Mouse (Mus musculus): ENCODE data around the gene Llph.
"Not testable (repeated sequence)": the region's sequence is repeated elsewhere in the genome, so short reads cannot be mapped to it uniquely, and the experiment has no call there.

The Llph gene

DNA sequence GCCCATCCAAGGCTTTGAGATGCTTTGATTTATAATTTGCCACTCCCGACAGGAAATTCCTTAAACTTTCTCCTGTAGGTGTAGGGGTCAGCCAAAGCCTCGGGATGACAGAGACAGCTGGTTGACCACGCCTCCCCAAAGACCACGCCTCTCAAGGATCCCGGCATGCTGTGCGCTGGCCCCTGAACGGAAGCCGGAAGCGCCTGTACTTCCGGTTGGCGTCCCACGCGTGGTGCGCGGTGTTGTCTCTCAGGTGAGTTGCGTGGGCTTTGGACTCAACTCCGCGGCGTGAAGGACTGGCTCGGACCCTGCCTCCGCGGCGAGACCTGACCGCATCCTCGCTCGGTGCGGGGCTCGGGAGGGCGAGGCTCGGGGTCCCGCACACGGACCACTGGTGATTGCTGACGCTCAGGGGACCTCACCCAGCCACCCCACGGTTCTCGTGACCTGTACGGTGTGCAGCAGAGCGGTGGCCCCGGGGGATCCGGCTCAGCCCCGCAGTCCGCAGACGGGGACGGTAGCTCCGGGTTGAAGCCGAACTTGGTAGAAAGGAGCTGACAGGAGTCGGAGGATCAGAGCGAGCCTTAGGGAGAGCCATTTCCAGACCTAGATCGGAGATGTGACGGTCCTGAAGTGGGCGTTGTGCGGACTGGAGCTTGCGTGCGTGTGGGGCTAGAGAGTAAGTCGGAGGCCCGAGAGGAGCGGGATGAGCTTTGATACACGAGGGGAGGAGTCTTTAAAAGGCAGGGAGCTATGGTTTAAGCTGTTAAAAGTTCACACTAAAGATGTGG lies at the start of gene Llph:
Llph (plus strand) TSS at position 200 of the 791 bp plus-strand sequence.
- peak; percentile 63 to 80 for DNase-seq (ENCODE audit: low spot score in 2 of 2)

- no peak for DNase-seq (ENCODE audit: low spot score in 2 of 2)
Measured at GRCm38 (mm10) chr10:120182887-120183286, 44.0 kb upstream of the Llph start.

GRCm38 (mm10) chr10:120183342-120183741 lies 43.5 kb upstream of the Llph start:
- DNase-seq (ENCODE audit: low spot score in 2 of 2), result no peak

DNA sequence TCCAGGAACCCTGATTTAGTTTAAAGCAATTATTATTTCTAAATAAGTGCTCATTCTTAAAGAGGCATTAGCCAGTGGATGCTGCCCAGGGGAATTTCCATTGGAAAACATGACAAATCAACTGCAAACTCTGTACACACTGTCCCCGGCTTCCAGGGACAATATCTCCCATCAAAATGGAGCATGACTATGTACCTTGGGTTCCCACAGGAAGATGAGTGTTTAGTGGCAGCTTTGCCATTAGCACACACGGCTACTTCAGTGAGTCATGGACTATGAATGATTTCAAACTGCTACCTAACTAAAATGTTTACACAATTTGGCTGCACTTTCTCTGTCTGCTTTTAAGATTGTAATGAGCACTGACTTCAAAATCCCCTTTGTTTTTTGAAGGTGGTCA lies 38.4 kb upstream of the Llph start:
- DNase-seq (ENCODE audit: low spot score in 2 of 2), result no peak

DNA sequence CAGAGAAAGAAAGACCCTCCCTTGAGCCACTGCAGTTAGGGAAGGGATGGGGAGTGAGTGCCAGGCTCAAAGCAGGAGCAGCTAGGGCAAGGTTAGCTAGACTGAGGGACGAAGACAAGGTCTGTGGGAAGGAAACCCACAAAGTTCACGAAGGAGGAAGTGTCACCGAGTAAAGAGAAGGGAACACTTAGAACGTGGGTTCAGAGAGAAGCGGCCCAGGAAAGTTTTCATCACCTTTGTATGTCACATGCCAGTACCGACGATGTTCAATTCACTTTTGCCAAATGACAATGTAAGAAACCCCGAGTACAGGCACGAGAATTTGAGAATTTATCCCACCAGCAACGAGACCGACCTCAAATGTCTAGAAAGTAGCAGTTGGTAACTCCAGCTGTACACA lies 37.6 kb upstream of the Llph start:
- DNase-seq (ENCODE audit: low spot score in 2 of 2), result no peak

- no peak for DNase-seq (ENCODE audit: low spot score in 2 of 2)
Measured at GRCm38 (mm10) chr10:120189782-120190181, 37.1 kb upstream of the Llph start.

- DNase-seq (ENCODE audit: low spot score in 2 of 2), result no peak
Measured at GRCm38 (mm10) chr10:120191165-120191564, 35.7 kb upstream of the Llph start.

DNA sequence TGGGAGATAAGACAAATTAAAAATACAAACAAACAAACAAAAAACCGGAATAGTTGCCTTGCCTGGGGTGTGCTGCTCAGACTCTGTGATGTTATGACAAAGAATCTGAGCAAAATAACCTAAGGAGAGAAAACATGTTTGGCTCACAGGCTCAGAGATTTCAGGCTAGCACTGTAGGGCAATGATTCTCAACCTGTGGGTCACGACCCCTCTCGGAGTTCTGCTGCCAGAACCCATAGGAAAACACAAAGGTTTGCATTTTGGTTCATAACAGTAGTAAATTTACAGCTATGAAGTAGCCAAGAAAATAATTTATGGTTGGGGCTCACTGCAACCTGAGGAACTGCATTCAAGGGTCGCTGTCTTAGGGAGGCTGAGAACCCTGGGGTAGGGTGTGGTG lies 34.6 kb upstream of the Llph start:
- DNase-seq (ENCODE audit: low spot score in 2 of 2), result no peak

DNA sequence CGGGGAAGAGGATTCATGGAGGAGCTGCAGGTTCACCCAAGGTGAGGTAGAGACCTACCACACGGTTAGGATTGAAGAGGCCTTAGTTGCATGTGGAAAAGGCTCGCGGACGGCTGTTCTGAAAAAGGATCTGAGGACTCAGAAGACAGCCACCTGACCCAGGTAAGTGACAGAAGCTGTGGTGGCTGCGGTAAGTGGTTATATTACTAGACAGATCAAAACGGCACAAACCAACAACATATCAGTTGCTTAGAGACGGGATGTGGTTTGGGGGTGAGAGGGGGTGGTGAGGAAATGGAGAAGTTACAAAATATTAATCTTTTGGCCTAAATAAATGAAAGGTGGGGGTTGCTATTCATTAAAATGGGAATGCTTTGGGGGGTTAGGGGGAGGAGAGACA lies 33.6 kb upstream of the Llph start:
- no peak for DNase-seq (ENCODE audit: low spot score in 2 of 2)

DNA sequence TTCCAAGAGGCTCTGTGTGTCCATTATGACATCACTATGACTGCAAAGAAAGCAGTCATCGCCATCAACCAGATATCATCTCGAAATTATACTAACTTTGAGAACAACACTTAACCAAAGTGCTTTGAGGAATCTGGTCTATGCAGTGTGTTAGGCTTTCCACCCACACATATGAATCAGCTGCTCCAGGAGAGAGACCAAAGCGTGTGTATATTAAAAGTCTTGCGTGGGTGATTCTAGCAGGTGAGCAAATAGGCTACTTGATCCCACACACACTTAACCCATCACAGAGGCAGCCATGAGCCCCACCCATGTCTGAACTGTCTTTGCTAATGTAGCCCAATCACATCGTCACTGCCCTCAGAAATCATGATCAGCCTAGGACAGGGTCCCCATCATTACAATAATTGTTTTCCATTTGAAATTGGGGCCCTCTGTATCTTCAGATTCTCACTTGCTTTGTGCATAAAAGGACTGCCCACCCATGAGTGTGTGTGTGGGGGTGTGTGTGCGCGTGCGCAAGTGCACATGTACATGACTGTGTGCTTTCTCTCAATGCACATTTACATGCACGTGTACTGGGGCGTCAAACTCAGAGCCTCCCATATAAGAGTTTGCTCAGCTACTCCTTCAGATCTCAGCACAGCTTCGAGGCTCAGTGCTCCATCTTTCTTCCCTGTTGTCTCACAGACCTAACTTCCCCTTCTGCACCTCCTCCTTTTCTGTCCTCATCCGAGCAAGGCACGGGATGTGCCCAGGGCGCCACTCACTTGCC lies 29.6 kb upstream of the Llph start:
- DNase-seq (ENCODE audit: low spot score in 2 of 2), result no peak

DNA sequence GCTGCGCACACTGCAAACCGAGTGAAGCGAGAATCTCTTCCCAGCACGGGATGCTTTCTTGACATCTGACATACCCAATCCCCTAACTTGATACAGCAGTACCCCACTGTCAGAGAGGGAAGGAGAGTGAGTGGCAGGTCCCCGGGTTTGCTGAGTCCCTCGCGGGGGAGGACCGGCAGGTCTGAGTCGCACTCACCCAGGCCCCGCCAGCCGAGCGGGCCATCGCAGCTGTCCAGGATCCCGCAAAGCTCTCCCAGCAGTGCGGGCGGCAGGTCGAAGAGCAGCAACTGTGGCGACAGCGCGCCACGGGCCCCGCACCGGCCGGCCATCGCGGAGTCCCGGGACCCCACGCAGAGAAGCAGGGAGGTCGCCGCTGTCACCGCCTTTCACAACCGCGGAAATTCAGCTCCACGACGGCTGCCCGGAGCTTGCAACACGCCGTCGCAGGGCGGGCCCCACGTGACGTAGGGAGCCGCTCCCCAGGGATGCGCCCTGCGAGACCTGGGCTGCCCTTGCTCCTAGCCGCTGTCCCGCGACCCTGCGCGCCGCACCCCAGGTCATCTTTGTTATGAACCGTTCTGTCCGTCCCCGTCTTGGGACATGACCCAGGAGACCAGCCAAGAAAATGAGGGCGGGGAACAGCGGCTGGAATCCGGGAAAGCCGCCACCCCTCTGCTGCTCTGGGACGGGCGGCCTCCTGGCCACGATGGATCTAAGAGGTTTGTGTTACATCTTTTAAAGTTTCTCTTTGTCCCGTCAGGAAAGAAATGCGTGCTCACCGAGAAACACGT lies 25.5 kb upstream of the Llph start, which contains the start of gene Tmbim4:
Tmbim4 (plus strand) TSS at position 460 of the 791 bp plus-strand sequence.
- peak in 1 of 2 experiments; percentile 20 for DNase-seq (ENCODE audit: low spot score in 2 of 2)

DNA sequence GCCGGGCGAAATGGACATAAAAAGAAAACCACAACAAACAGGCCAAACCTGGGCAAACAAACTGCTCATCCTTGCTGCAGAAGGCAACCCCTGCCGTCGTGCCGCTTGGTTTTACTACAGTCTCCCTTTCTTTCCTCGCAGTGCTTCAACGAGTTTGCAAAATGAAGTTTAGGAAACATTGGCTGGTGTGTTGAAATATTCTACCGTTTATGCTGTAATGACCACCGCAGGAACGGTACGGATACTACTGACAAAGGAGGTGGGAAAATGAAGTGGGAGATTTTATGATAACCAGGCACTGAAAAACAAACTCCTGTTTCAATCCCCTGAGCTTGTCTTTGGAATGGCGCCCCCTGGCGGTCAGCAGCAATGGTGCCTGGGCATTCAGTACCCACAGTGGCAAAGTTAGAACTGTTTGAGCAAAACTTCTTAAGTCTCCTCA lies 24.9 kb upstream of the Llph start, which contains the start of gene Irak3:
Irak3 (minus strand) TSS at position 170 of the 442 bp plus-strand sequence.
- peak in 1 of 2 experiments; percentile 77 for DNase-seq (ENCODE audit: low spot score in 2 of 2)

DNA sequence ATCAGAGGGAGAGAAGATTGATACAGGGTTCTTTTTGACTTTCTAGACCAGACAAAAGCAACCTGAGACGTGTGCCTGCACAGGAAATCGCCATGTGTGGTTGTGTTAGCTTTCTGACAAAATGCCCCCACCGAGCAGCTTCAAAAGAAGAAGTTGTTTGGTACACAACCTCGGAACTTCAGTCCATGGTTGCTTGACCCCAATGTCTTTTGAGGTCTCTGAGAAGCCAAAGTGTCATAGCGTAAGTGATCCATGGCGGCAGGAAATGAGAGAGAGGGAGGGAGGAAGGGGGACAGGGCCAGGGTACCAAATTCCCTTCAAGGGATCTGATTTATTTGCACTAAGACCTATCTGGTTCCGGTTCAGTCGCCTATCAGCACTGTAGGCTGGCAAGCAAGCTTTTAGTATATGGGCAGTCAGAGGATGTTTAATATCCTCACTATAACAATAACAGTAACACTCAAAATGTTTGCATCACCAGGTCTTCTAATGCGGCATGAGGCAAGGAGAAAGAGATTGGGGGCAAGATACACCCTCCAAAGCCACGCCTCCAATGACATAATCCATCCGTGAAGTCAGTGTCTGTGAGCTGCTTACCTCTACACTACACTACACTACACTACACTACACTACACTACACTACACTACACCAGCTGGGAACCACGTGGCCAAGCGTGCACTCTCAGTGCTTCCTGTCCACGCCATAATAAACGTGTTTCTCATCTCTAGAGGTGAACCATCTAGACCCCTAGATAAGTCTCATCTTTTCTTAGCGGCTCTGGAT lies 24.2 kb upstream of the Llph start:
- DNase-seq (ENCODE audit: low spot score in 2 of 2), result no peak

- DNase-seq (ENCODE audit: low spot score in 2 of 2), result no peak
Measured at GRCm38 (mm10) chr10:120204591-120205210, 22.2 kb upstream of the Llph start.

GRCm38 (mm10) chr10:120208015-120208414 lies 18.9 kb upstream of the Llph start:
- DNase-seq (ENCODE audit: low spot score in 2 of 2), result no peak

DNA sequence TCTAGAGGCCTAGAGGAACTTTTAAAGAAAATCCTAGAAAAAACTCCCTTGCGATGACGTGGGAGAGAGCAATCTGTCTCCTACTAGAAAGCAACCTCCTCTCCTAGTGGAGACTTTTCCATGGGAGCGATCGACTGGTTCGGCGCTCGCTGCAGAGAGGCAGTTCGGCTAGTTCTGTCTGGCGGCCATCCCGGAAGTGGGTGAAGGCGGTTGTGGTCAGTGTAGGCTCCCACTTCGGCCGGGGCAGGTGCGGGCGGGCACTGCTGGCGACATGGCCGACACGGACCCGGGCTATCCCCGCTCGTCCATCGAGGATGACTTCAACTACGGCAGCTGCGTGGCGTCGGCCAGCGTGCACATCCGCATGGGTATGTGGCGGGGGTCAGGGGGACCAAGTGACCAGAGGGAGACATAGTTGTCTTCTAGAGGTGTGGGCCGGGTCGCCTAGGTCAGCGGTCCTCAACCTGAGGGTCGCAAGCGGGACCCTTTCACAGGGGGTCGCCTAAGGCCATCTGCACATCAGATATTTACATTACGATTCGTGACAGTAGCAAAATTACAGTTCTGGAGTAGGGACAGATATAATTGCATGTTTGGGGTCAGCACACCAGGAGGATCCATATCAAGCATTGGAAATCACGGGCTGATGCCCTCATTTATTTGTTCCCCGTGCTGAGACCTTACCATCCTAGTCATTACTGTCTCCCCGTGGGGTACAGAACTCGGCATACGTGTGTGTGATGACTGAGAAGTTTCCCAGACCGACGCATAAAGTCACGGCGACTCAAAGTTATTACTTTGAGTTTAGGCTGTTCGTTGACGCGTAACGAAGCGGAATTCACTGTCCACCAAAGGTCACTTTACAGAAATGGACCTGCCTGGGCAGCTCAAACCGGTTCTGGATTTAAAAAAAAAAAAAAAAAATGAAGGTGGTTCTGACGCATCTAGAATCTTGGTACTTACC lies 18.0 kb upstream of the Llph start:
- peak; percentile 80 to 84 for DNase-seq (ENCODE audit: low spot score in 2 of 2)

DNA sequence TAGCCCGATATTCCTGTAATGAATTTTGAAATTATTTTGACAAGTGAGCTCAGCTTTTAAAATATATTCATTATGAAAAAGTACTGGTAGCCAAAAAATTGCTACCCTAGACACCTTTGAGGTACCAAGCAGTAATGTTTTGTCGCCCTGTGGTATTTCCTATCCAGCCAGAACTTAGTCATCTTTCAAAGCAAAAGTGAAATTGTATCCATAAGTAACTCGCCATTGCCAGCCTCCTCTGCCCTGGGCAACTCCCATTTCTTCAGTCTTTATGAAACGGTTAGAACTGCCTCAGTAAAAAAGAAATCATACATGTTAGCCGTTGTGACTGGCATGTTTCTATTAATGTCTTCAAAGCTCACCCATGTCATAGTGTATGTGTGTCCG lies 17.3 kb upstream of the Llph start:
- DNase-seq (ENCODE audit: low spot score in 2 of 2), result no peak

DNA sequence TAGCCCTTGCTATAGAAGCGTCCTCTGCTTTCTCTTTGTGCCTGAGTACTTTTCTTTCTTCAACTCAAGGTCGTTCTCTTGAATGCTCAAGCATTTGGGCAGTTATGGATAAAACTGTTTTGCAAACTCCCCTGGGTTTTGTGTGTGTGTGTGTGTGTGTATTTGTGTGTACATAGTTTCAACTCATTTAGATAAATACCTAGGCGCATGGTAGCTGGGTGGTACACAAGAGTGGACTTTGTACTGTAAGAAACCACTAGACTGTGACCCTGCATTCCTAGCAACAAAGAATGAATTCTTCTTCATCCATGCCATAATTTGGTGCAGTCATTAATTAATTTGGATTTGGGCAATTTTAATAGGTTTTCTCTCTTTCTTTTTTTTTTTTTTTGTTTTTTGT lies 16.8 kb upstream of the Llph start:
- no peak for DNase-seq (ENCODE audit: low spot score in 2 of 2)

GRCm38 (mm10) chr10:120217099-120217498 lies 9.8 kb upstream of the Llph start:
- DNase-seq (ENCODE audit: low spot score in 2 of 2), result not testable (repeated sequence)

DNA sequence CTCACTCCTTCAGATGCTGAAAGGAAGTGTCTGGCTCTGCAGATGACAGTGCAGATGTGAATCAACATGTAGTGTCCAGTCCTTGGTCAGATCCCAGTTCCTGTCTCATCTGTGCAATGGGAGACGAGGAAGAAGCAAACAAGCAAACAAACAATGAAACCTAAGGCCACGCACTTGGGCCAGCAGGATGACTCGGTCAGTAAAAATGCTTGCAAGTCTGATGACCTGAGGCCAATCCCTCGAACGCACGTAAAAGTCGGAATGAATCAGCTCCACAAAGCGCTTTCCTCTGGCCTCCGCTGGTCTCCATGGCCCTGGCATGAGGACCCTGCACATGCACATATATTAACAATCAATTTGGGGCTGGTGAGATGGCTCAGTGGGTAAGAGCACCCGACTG lies 7.9 kb upstream of the Llph start:
- no peak for DNase-seq (ENCODE audit: low spot score in 2 of 2)
